Mouse (Mus musculus) ZHBTc4 (cell line): ENCODE measurements around the gene Ndufa8.

ENCODE experiments used
- DNase-seq: peaks from one replicate; pipeline ENCODE4 v3.0.0-alpha.2; 2011; ENCODE audit warnings: low read depth, low spot score

Gene Ndufa8

DNA sequence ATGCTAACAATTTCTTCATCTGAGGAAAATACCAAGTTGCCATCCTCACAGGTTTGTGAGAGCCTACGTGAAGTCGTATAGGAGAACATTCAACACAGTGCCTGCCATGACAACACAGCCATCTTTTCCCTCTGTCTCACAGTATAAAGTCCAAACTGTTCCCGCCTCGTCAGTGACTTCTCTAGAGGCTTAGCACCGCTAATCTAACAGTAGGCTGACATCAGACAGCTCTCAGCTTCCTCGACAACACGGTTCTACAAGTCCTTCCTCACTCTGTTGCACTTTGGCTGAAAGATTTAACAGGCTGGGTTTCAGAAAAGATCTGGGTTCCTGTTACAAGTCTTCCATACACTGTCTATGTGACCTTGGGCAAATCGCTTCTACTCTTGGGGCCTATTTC is 1.0 kb downstream of the Ndufa8 start:
- no peak for DNase-seq

DNA sequence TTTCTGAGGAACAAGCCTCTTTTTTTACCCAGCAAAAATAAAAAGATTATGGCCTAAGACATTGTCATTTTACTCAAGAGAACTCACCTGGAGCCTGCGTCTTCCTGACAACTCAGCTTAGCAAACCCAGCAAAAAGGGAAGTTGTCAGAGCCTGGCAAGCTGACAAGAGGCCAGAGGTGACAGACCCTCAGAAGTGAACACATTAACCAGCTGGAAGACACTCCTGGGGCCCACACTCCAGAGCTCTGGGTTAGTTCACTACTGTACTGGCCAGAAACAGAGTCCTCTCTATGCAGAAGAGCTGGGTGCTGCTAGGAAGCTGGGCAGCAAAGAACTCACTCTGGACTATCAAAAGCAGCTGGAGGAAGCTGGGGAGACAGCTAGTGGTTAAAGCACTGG is 8.3 kb downstream of the Ndufa8 start:
- DNase-seq: no peak

DNA sequence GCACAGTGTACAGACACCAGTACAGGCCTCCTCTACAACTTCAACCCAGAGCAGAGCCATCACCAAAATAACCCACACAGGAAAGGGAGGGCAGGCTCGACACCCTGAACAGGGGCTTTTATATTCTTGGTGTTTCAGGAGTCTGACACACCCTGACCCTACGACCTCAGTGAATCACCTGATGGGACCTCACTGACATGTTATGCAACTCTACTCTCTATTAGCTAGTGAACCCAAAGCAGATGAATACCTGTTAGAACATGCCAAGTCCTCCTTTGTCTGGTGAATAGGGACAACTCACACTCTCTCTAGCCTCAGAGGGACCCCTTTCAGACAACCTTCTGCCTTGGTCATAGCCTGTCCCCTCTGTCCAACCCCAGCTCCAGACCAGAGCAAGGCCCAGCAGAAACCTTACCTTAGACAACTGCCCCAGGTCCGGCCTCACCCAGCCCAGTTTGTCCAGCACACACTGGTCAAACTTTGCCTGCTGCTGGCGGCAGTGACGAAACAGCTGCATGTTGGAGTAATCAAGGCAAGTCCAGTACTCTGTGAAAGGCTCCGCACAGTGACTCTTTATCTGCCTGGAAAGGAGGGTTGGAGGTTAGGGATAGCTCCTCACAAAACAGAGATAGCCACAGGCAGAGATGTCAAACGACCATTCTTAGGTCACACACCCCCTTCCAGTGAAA is 9.8 kb downstream of the Ndufa8 start:
- DNase-seq: no peak

DNA sequence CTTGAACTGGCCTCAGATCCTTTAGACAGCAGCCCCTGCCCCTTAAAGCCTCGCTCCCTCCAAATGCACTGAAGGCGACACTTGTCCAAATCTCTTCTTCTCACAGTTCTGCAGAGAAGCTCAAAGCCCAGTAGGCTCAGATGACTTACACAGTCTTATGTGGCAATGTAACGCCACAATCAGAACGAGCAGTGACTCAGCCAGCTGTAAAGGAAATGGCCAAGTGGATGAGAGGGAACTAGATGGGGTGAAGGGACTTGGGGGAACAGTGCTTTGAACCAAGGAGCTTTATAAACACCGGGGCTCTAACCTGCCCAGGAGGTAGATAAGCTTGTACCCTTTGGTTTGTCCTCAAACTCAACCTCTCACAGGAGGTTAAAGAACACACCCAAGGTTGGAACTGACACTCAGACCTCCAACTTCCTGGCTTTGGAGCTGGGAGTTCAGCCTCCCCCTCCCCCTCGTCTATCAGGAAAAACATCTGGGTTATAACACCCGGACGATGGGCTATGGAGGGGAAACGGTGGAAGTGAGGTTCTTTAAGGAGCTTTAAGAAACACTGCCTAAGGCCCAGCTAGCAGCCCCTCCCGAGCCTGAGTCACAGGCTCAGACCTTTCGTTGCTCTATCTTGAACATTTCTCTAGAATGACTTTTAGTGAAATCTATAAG is 13.7 kb downstream of the Ndufa8 start:
- DNase-seq: no peak

DNA sequence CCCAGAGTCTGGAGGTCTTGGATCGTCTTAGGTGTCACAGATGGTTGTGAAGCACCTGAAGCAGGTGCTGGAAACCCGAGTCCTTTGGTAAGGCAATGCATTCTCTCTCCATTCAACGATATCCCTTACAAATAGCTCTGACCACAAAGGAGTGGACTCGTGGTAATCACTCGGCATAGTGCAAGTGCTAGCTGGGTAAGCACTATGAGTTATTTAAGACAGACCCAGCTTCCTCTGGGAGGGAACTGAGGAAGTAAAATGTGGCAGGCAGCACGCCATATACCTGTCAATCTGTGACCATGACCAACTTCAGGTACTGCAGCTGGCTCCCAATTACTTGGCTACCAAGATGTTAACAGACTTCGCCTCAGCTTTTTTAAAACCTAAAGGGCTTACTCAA is 14.3 kb downstream of the Ndufa8 start:
- DNase-seq: no peak

DNA sequence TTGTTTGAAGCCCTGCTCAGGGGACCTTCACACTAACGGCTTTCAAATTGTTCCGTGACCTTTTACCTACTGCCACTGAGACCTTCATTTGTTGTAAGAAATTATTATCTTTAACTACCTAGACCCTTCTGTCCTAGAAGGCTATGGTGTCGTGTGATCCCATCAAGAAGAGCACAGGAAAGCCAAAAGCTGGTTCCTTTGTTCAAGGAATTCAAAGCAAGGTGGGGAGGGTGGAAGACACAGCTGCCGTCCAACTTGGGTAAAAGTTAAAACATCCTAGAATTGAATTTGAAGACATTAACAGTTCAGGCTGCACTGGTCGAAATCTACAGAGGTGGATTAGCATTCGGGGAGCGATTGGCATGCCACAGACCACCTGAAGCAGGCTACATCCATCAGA is 15.2 kb downstream of the Ndufa8 start:
- DNase-seq: no peak

DNA sequence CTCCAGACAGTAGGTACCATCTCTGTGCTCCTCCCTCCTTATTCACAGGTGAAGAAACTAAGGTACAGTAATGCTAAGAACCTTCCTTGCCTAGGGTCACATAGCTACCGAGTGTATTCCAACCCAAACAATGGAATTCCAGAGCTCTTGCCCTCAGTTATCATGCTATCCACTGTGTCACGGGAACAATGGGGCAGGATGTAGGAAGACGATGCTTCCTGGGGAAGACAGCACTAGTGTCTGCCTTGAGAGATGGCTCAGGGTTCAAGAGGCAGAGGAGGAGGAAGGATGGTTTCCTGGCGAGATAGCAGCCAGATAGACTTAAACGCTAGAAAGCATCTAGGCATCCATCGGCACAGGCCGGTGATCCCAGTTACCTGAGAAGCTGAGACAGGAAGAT is 16.3 kb downstream of the Ndufa8 start:
- DNase-seq: peak; percentile 34

DNA sequence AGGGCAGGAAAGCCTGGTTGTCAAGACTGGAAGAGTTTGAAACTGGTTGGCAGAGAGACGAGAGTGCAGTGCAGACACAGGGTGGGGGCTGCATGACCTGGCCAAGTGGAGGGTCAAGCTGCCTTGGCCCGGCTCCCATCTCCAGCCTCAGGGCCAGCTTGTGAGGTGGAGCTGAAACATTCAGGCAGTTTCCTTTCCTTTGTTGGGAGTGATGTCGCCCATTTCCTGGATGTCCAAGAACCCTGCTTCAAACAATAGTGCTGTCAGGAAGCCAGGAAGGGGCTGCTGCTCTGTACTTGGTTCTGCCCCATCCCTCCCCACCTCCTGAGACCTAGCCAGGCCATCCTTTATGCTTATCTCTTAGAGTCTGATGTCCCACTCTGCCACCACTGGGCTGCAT is 25.9 kb downstream of the Ndufa8 start:
- peak; percentile 88 for DNase-seq

DNA sequence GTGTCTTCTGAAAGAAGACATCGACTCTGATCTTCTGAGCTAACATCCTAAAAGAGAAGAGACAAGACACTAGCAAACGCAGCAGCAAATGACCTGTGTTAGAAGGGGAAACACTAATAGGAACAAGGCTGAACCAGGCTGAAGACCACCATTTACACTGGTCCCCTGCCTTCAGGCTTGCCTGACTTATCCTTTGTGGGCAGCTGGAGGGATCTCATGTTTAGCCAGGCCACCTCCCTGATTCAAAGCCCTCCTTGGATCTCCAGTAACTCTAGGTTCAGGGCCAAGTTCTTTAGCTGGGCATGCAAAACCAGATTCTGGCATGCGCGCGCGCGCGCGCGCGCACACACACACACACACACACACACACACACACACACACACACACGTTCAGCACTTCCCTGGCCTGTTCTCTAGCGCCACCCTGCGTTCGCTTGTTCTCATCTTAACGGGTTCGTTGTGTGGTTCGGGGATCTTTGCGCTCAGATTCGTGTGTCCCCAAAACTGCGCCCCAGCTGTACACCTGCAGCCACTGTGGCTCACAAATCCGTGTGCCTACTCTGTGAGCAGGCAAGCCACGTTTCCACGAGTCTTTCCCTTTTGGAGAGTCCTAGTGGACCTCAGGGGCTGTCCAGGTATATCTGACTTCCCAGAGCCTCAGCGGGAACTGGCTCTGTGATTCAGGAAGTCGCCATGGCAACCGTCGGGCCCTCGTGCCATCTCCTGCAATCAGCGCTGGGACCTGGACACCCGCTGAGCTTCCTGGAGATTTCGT is 27.6 kb downstream of the Ndufa8 start:
- DNase-seq: peak; percentile 82

DNA sequence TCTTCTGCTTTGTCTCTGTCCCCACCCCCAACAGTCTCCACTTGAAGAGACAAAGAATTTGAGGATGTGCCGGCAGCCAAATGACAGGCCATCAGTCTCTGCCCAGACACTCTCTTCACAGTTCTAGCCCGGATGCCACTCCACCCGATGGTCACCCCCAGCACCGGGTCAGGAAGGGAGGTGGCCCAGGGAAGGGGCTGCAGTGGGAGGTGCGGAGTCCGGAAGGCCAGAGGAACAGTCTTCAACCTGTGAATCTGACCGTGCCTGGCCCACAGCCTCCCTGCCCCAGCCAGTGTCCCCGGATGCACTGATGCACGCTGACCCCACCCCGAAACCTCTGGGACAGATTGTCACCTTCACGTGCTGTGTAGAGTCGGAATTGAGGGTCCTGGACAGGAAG is 36.2 kb downstream of the Ndufa8 start:
- no peak for DNase-seq

DNA sequence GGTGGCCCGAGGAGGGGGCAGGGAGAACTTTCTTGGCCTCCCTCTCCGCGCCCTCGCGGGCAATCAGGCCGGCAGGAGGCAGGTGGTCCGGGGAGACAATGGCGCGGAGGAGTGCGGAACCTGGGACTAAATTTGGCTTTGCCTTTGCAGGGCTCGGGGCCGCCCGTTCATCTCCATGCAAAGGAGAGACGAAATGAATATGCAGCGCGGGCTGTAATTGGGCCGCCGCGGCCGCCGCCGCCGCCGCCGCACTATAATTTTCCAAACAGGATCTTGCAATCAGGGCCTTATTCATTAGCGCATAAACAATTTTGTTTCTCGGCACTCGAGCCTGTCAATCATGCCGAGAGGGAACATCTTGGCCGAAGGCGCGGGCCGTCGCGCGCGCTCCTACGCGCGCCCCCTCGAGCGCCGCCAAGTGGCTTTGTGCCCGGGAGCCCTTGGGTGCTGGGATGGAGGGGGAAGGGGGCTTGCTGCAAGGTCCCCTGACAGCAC is 37.8 kb downstream of the Ndufa8 start:
- peak; percentile 57 for DNase-seq

DNA sequence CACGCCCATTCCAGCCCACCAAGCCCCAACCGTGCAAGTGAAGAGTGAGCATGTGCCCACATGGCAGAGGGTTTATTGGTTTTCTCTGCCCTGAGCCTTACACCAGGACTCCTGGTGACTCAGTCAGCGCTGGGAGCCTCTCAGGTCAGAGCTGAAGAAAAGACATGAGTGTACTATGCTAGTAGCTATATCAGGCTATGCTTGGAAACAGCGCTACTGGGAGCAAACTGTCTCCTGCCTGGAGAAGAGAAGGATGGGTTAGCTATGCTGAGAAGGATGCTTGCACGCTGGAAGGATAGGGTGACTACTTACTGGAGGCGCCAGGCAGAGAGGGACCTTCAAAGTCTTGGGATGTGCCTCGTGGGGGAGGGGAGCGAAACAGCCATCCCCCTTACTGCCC is 38.6 kb downstream of the Ndufa8 start:
- no peak for DNase-seq

DNA sequence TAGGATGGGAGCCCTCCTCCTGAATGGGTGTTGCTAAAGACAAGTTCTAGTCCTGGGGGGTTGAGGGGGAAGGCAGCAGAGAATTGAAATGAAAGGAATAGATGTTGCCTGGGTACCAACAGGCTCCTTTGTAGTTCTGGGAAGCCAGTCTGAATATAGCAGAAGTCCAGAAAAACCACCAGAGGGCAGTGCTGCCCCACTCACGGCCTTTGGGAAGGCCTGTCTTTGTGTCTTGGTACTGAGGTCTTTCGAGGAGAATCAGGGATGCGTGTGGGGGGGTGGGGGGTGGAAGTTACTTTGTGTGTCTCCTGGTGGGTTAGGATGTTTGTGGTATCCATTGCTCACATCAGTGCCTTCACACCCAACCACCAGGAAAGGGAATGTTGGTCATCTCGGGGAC is 39.8 kb downstream of the Ndufa8 start:
- peak; percentile 84 for DNase-seq

DNA sequence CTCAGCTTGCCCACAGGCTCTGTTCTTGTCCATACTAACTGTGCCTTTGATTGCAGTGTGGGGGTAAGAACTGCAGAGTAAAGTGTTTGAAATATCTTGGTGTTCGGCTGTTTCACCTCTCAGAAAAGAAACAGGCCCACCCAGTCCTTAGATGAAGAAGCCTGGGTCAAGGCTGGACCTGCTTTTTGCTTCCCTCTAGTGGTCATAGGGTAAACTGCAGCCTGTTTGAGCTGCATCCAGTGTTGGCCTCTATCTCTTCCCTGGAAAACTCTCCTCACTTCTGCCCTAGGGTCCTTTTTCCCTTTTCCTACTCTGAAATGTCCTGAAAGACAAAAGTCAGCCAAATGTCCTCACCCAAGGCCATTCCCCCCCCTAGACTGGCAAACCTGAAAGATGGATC is 41.1 kb downstream of the Ndufa8 start:
- peak; percentile 77 for DNase-seq

DNA sequence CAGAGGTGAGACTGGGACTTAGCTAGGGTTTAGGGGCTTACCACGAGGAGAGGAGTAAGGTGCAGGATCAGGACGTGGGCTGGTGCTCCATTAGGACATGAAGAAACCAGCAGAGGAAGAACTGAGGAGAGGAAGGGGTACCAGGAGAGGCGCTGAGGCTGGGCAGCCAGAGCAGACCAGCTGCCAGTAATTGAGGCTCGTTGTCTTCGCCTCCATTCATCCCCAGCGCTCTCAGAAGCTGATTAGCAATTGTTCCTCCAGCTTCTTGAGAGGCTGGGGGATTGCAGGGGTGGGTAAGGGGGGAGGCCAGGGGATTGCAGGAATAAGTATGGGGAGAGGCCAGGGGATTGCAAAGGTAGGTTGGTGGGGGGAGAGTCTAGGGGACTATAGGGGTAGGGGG is 47.0 kb downstream of the Ndufa8 start:
- no peak for DNase-seq

DNA sequence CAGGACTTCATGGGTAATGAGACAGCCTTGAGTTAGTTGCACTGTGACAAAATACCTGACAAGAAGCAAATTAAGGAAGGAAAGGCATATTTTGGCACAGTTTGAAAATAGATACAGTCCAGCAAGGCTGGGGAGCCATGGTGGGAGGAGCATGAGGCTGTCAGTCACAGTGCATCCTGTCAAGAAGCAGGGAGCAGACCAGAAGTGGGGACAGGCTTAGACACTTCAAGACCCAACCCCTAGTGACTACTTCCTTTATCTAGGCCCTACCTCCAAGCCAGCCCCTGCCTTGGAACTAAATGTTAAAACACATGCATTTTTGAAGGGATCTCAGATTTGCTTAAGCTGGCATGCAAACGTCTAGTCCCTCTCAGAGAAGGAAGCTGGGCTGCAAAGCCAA is 48.8 kb downstream of the Ndufa8 start:
- DNase-seq: no peak

DNA sequence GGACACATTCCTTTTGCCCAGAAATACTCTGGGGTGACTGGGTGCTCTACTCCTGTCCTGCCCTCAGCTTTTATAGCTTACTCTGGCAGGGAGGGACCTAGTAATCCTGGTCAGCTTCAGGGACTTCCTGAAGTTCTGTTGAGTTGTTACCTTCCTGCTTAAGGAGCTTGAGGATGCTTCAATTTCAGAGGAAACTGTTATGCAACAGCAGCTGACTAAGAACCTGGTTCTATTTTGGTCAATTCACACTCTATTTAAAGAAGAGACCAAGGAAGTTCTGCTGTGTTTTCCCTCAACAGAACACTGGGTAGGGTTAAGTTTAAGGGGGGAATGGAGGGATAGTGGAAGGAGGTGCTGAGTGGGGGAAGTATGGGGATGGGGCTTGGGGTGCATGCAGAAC is 50.0 kb downstream of the Ndufa8 start:
- no peak for DNase-seq

DNA sequence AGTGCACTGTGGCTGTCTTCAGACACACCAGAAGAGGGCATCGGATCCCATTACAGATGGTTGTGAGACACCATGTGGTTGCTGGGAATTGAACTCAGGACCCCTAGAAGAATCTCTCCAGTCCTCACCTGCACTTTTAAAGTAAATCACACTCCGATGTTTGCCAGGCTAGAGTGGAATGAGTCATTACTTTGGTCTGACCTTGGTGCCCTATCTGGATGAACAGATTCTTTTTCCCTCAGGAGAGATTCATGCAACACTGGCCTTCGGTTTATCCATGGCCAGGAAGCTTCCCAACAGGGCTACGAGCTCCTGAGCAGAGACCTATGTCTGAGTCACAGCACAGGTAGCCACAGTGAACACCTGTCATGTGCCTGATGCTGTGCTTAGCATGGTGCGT is 50.8 kb downstream of the Ndufa8 start:
- DNase-seq: no peak

DNA sequence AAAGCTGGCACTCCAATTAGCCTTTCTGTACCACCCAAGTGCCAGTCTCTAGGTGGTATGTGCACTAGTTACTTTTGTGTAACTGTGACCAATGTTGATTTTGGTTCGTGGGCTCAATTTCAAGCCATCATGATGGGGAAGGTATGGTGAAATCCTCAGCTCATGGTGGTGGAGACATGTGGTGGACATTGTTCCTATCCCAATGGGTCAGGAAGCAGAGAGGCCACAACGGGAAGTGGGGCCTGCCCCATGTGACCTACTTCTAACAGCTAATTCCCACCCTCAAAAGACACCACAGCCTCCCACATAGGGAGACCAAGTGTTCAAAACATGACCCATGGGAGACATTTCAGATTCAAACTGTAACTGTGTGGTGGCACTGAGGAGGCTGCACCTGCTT is 52.5 kb downstream of the Ndufa8 start:
- DNase-seq: no peak

DNA sequence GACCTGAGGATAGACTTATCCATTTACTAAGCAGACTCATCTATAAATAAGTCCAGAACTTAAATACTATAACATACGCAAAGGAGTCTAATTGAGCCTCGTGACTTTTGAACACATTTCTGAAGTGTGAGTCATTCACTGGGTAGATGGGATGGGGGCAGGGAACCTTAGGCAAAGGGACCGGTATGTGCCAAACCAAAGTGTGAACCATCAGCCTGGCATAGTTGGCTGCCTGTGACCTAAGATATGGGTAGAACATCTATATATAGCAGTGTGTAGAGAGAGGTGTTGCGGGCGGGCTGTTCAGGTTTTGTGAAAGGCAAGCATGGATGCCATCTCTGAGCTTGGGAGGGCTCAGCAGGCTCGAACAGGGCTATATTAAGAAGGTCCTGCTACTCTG is 54.9 kb downstream of the Ndufa8 start:
- no peak for DNase-seq

DNA sequence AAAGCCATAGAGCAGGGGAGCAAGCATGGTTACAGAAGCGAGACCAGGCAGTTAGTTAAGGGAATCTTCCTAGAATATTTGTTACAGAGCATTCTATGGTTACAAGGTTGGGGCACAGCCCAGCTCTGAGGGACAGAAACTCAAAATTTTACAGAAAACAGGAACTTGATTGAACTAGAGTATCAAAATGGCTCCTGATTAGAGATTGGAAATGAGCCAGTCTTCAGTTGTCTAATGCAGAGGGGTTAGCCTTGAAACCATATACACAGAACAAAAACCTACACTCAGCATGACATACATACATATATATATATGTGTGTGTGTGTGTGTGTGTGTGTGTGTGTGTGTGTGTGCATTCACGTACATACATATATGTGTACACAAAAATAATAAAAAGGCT is 55.7 kb downstream of the Ndufa8 start:
- DNase-seq: no peak

DNA sequence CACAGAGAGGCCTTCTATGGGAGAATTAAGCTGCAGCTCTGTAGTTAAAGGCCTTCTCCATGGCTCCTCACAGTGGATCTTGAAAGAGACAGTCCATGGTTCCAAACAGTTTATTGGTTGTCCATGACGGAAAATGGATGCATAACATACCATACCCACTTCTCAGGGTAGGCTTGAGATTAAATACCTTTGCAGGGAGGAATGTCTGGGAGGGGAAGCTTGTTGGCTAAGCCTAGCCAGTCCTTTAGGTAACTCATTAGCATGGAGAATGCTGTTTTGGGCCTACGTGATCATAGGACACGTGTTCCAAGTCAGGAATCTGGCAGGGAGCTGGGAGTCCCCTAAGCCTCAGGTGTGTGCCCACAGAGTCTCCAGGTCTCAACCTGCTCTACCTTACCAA is 56.9 kb downstream of the Ndufa8 start:
- no peak for DNase-seq
